Mouse (Mus musculus) myocyte (in vitro differentiated cells): ENCODE measurements around the gene Gm10134. TPM values are rescaled to one million over a fixed set of nuclear protein-coding genes. Genes with fewer than 3 reads are reported as not detected.

Experiments used
- H3K27me3 ChIP-seq: one replicate; pipeline ENCODE4 v1.6.1; 2011; ENCODE audit not compliant: control insufficient read depth, insufficient read depth, insufficient read length
- H3K36me3 ChIP-seq: one replicate; pipeline ENCODE4 v1.6.1; 2011; ENCODE audit not compliant: control insufficient read depth, insufficient read depth
- H3K4me2 ChIP-seq: one replicate; pipeline ENCODE4 v1.6.1; 2011; ENCODE audit warnings: low read depth, control low read depth
- H3K4me3 ChIP-seq: one replicate; pipeline ENCODE4 v1.5.1; 2011; ENCODE audit warnings: mild to moderate bottlenecking, control low read depth, moderate library complexity
- H3K79me2 ChIP-seq: one replicate; pipeline ENCODE4 v1.6.1; 2011; ENCODE audit not compliant: control insufficient read depth, insufficient read depth
- H3ac ChIP-seq: one replicate; pipeline ENCODE4 v1.6.1; 2011; ENCODE audit not compliant: control insufficient read depth, insufficient read length
- CEBPB ChIP-seq: IDR thresholded peaks from 2 replicates; pipeline ENCODE4 v1.6.1; 2011; ENCODE audit warnings: mild to moderate bottlenecking, moderate library complexity; ENCODE audit not compliant: poor library complexity, insufficient read depth, severe bottlenecking
- E2F4 ChIP-seq: IDR thresholded peaks from one replicate; pipeline ENCODE4 v1.6.1; 2011; ENCODE audit warnings: mild to moderate bottlenecking, control low read depth, moderate library complexity; ENCODE audit not compliant: insufficient read depth
- MAX ChIP-seq: IDR thresholded peaks from one replicate; pipeline ENCODE4 v1.6.1; 2011; ENCODE audit warnings: low read depth, mild to moderate bottlenecking, control low read depth
- MYOD1 ChIP-seq, 3 experiments: IDR thresholded peaks; one replicate each; pipeline ENCODE4 v1.6.1; 2011; ENCODE audit warnings: control low read depth in 2 of 3, low read depth in 2 of 3, mild to moderate bottlenecking in 2 of 3, moderate library complexity in 1 of 3; ENCODE audit not compliant: insufficient read length in 2 of 3, control insufficient read depth in 1 of 3
- MYOG ChIP-seq, 3 experiments: IDR thresholded peaks; one replicate each; pipeline ENCODE4 v1.6.1; 2011; ENCODE audit warnings: control low read depth in 2 of 3, low read depth in 2 of 3, mild to moderate bottlenecking in 2 of 3; ENCODE audit not compliant: insufficient read length in 2 of 3, control insufficient read depth in 1 of 3, insufficient read depth in 1 of 3
- POLR2A ChIP-seq: IDR thresholded peaks from one replicate; pipeline ENCODE4 v1.6.1; 2011; ENCODE audit warnings: low read depth, mild to moderate bottlenecking, control low read depth, moderate library complexity; ENCODE audit not compliant: insufficient read length
- POLR2AphosphoS2 ChIP-seq: IDR thresholded peaks from one replicate; pipeline ENCODE4 v1.6.1; 2011; ENCODE audit warnings: low read depth, control low read depth; ENCODE audit not compliant: insufficient read length
- REST ChIP-seq: IDR thresholded peaks from one replicate; pipeline ENCODE4 v1.6.1; 2011; ENCODE audit warnings: mild to moderate bottlenecking, control low read depth, moderate library complexity; ENCODE audit not compliant: insufficient read depth, insufficient read length
- SRF ChIP-seq: IDR thresholded peaks from one replicate; pipeline ENCODE4 v1.6.1; 2011; ENCODE audit warnings: low read depth; ENCODE audit not compliant: control insufficient read depth, insufficient read length
- TCF12 ChIP-seq: IDR thresholded peaks from one replicate; pipeline ENCODE4 v1.6.1; 2011; ENCODE audit warnings: mild to moderate bottlenecking, control low read depth; ENCODE audit not compliant: poor library complexity, insufficient read depth, severe bottlenecking
- TCF3 ChIP-seq: IDR thresholded peaks from one replicate; pipeline ENCODE4 v1.6.1; 2011; ENCODE audit warnings: low read depth, control low read depth; ENCODE audit not compliant: insufficient read length
- USF1 ChIP-seq: IDR thresholded peaks from one replicate; pipeline ENCODE4 v1.6.1; 2011; ENCODE audit warnings: low read depth, mild to moderate bottlenecking, control low read depth, moderate library complexity
- polyA plus RNA-seq: library from polyadenylated mRNA; unstranded; fragments of >200 nt; fragmentation: generic; extraction: Trizol; gene quantifications from one replicate; pipeline ENCODE4 v1.2.1, GENCODE M21; 2012; ENCODE audit warnings: missing spikeins

Gm10134 gene
- polyA plus RNA-seq, 1 experiment = not detected

- Histone ChIP-seq H3K4me2 (peak overlapping the region; percentile 95), H3K27me3 (peaks cover 14% of the 10 kb centered on the region), H3K36me3 (no peaks in the 10 kb centered on the region), H3K79me2 (no peaks in the 10 kb centered on the region), H3K4me3 (peak overlapping the region; percentile 21), H3ac (no peak overlapping the region)
- no peak for TF ChIP-seq E2F4
- no peak for TF ChIP-seq USF1
- TF ChIP-seq POLR2AphosphoS2 = no peak
- no peak for TF ChIP-seq MYOD1 (IDR thresholded peaks at IDR 0.05; ENCODE audit: control insufficient read depth in 1 of 3, insufficient read length in 2 of 3, low read depth in 2 of 3)
These were observed 8.6 kb downstream of the Gm10134 start for GRCm38 (mm10) chr2:28514489-28514888.

DNA sequence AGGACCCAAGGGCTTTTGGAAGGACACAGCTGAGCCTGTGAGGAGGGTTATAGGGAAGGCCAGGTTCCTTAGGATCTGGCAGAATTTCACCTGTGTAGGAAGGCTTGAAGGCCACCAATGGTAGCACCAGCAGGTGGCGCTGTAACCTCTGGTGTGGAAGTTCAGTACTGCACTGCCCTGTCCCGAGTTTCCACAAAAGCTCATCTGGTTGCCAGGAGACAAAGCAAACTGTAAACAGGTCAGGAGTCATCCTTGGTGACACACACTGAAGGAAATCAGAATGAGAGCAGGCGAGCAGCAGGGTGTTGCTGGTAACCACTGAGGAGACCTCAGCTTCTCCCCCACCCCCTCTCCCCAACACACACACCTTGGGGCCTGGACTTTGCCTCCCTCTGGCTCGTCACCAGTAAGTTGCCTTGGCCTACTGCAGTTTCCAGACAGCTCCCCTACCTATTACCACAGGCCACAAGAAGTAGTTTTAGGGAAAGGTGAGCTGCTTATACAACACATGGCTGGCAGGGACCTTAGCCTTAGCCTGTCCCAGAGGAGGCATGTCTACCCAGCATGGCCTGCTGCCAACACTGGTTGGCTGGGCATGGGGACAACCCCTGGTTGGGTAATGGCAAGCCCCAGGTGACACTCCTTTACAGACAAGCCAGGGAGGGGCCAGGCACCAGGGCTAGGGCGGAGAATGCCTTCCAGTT, 11.5 kb downstream of the Gm10134 start:
- Histone ChIP-seq H3K4me3 (no peak overlapping the region), H3K27me3 (peaks cover 5% of the 10 kb centered on the region), H3ac (no peak overlapping the region), H3K36me3 (no peaks in the 10 kb centered on the region), H3K79me2 (no peaks in the 10 kb centered on the region), H3K4me2 (no peak overlapping the region)
- TF ChIP-seq POLR2A (no peak), SRF (no peak), TCF3 (no peak), REST (no peak), MAX (no peak), MYOG (IDR thresholded peaks at IDR 0.05; ENCODE audit: control insufficient read depth in 1 of 3, insufficient read depth in 1 of 3, insufficient read length in 2 of 3, low read depth in 2 of 3) (no peak), POLR2AphosphoS2 (no peak), TCF12 (no peak), CEBPB (no peak), E2F4 (no peak), MYOD1 (IDR thresholded peaks at IDR 0.05; ENCODE audit: control insufficient read depth in 1 of 3, insufficient read length in 2 of 3, low read depth in 2 of 3) (no peak)

- H3K79me2 ChIP-seq = no peaks in the 10 kb centered on the region
- no peaks in the 10 kb centered on the region for H3K36me3 ChIP-seq
- no peak overlapping the region for H3K4me3 ChIP-seq
- H3ac ChIP-seq = no peak overlapping the region
- peaks cover under 1% of the 10 kb centered on the region for H3K27me3 ChIP-seq
- H3K4me2 ChIP-seq = no peak overlapping the region
- TF ChIP-seq CEBPB = no peak
- TF ChIP-seq POLR2AphosphoS2 = no peak
- TF ChIP-seq POLR2A = no peak
- TF ChIP-seq MAX = no peak
- no peak for TF ChIP-seq USF1
These were observed 12.3 kb downstream of the Gm10134 start for GRCm38 (mm10) chr2:28518231-28518630.

DNA sequence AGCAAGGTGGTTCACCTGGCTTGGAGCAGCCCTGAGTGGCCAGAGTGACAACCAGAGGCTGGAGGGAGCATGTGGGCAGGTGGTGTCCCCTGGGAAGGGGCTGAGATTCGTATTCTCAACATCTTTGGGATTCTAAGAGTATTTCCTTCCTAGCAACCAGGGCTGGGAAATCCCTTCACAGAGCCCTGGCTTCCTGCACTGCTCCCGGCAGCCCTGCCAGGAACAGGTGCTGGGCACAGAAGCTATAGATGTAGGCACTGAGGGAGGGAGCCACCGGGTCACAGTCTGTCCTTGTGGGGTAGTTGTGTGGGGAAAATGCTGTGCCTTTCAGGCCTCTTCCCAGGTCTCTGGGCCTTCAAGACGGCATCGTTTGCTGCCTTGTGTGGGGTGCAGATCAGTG, 14.7 kb downstream of the Gm10134 start:
- no peaks in the 10 kb centered on the region for H3K27me3 ChIP-seq
- no peaks in the 10 kb centered on the region for H3K36me3 ChIP-seq
- no peaks in the 10 kb centered on the region for H3K79me2 ChIP-seq
- H3K4me2 ChIP-seq = no peak overlapping the region
- no peak for TF ChIP-seq E2F4
- no peak for TF ChIP-seq MAX
- TF ChIP-seq MYOG (IDR thresholded peaks at IDR 0.05; ENCODE audit: control insufficient read depth in 1 of 3, insufficient read depth in 1 of 3, insufficient read length in 2 of 3, low read depth in 2 of 3) = peak in 1 of 3 experiments; percentile 76
- peak in 2 of 3 experiments; percentile 49 to 62 for TF ChIP-seq MYOD1 (IDR thresholded peaks at IDR 0.05; ENCODE audit: control insufficient read depth in 1 of 3, insufficient read length in 2 of 3, low read depth in 2 of 3)
- no peak for TF ChIP-seq USF1
- no peak overlapping the region for H3ac ChIP-seq
- no peak overlapping the region for H3K4me3 ChIP-seq

- Histone ChIP-seq H3K4me2 (no peak overlapping the region), H3K4me3 (no peak overlapping the region), H3ac (no peak overlapping the region), H3K36me3 (no peaks in the 10 kb centered on the region), H3K27me3 (no peaks in the 10 kb centered on the region), H3K79me2 (no peaks in the 10 kb centered on the region)
- TF ChIP-seq MYOG (IDR thresholded peaks at IDR 0.05; ENCODE audit: control insufficient read depth in 1 of 3, insufficient read depth in 1 of 3, insufficient read length in 2 of 3, low read depth in 2 of 3) (peak in 2 of 3 experiments; percentile 35 to 80), POLR2A (no peak), TCF3 (no peak), CEBPB (no peak), SRF (no peak)
These were observed 15.8 kb downstream of the Gm10134 start for GRCm38 (mm10) chr2:28521571-28522151.

DNA sequence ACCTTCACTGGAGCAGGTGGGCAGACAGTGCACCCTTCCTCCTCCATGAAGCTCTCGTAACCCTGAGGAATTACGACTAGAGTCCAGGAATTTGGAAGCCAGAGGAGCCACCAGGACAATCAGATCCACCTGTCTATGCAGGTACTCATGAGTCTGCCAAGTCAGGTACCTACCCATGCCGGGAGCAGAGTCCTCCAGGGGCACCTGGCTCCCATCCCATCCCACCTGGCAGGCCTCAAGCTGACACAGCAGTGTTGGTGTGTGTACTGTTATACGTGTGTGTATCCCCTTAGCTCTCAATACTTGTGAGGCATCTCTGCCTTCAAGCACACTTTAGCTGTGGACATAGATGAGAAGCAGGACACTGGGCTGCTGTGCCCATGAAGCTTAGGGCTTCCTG, 16.3 kb downstream of the Gm10134 start:
- Histone ChIP-seq H3K4me3 (no peak overlapping the region), H3K79me2 (no peaks in the 10 kb centered on the region), H3K4me2 (no peak overlapping the region), H3K36me3 (no peaks in the 10 kb centered on the region), H3K27me3 (no peaks in the 10 kb centered on the region), H3ac (no peak overlapping the region)
- TF ChIP-seq TCF12 = no peak
- peak in 1 of 3 experiments; percentile 12 for TF ChIP-seq MYOD1 (IDR thresholded peaks at IDR 0.05; ENCODE audit: control insufficient read depth in 1 of 3, insufficient read length in 2 of 3, low read depth in 2 of 3)
- no peak for TF ChIP-seq POLR2A
- no peak for TF ChIP-seq SRF
- no peak for TF ChIP-seq REST
- TF ChIP-seq POLR2AphosphoS2 = no peak
- TF ChIP-seq MYOG (IDR thresholded peaks at IDR 0.05; ENCODE audit: control insufficient read depth in 1 of 3, insufficient read depth in 1 of 3, insufficient read length in 2 of 3, low read depth in 2 of 3) = no peak
